Mouse (Mus musculus) lung, postnatal 14 days (tissue): Measurements from ENCODE around the gene Rasgrp3.
"Not testable (repeated sequence)": the region's sequence is repeated elsewhere in the genome, so short reads cannot be mapped to it uniquely, and the experiment has no call there.

Source experiments
- DNase-seq: peaks from one replicate; pipeline ENCODE4 v3.0.0; 2021

Gene Rasgrp3

GRCm38 (mm10) chr17:75463223-75463622 is 27.5 kb downstream of the Rasgrp3 start:
- DNase-seq: not testable (repeated sequence)

GRCm38 (mm10) chr17:75463645-75464044 is 27.9 kb downstream of the Rasgrp3 start:
- DNase-seq: no peak

- DNase-seq: no peak
Observed at GRCm38 (mm10) chr17:75464331-75464982, 28.8 kb downstream of the Rasgrp3 start.

DNA sequence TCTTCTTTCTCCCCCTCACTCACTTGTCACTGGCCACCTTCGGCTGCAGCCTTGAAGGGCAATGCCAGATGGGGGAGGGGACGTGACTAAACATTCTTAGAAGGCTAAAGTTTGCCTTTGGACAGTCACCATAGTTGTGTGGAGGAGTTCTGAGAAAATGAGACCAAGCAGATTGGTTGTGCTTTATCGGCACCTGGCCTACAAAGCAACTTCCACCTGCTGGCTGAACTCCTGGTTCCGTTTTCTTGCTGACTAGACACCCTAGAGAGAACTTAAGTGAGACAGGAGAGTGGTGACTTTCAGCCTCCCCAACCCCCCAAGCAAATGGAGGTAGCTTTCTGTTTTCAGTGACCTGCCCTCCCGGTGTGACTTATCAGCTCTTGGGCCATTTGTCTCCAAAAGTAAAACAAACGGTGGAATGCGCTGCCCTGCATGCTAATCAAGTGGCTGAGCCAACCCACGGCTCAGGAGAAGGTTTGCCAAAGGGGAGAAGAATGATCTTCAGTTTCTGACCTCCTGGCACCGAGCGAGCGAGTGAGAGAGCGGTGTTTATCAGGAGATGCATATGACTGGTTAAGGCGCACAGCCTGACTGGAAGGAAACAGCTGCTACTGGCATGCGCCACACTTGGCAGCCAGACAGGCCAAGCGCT is 29.4 kb downstream of the Rasgrp3 start:
- peak; percentile 73 for DNase-seq

GRCm38 (mm10) chr17:75465635-75465997 is 29.9 kb downstream of the Rasgrp3 start:
- no peak for DNase-seq

DNA sequence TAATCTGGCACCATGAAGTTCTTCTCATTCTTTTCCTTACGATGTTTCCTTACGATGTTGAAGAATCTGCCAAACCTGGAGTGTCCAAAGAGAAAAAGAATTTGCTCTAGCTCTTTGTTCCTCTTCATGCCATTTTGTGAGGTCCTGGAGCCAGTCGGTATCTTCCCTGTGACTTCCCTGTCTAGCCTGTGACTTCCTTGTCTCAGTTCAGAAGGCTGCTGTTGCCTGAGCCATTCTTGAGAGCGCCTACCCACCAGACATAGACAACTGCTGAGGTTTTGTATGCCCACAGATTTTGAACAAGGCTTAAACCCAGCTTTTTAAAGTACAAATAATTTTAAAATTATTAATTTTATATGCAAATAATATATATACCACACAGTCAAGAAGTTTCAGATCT is 31.3 kb downstream of the Rasgrp3 start:
- no peak for DNase-seq

GRCm38 (mm10) chr17:75467526-75467925 is 31.8 kb downstream of the Rasgrp3 start:
- DNase-seq: no peak

DNA sequence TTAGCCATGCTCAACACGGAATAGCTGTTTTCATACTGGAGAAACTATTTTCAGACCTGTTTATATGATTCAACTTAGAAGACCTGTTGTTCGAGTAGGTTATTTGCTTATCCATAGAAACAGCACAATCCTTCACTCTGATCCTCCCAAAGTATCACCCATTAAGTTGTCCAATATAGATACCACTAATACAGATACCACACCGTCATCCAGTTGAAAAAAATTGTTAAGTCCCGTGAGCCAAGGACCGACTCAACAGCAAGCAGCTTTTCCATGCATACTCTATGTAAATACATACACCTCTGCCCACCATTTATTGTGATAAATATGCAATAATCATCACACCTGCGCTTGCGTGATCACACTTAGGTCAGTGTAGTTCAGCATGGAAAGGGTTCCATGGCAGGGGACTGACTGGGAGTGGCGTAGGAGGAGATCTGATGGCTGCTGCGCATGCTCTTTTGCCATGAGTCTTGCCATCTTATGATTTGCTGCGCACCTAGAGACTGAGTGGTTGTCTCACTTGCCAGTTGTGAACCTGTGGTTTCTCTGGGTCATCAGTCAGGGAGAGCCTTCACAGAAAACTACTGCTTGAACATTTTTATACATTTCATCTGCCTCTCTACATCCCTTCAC is 32.9 kb downstream of the Rasgrp3 start:
- DNase-seq: no peak

DNA sequence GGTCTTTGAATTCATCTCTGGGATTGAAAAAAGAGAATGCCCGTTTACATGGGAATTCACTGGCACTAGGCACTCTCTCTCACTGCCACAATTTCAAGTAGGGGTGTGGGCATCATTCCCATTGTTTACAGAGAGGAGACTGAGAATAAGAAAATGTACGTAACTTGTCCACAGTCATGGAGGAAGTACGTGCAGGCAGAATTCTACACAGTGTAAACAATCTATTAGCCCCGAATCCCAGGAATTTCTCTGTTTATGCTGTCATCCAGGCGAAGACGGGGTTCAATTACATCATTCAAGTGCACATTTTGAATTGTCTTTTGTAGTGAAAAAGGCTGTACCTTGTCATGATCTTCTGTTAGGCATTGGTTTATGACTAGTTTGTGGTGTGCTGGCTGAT is 34.6 kb downstream of the Rasgrp3 start:
- no peak for DNase-seq

DNA sequence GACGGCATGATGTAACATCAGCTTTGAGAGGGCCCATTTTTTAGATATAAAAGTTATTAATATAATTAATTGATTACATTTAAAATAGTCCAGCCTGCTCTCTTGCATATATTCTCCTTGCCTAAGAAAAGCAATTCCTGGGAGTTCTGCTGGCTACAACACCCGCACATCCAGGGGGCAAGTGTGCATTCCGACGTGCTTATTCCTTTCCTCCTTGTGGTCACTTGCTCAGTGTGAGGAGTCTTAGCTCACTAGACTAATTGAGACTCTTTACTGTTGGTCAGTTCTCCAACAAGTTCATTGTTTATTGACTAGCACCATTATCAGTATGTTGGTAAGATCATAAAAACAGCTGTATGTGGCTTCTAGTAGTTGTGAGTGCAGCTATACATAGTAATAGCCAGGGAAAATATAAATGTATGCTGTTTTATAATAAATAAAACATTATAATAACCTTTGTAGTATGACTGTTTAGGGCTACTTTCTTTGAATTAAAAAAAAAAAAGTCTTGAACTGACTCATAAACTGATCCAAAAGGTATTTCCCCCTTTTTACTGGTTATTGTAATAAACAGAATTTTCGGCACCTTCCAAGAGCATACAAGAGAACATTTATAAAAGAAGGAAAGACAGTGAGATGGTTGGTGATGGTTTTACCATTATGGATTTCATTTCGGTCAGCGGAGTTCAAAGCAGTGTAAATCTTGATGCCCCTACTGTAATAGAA is 35.4 kb downstream of the Rasgrp3 start:
- no peak for DNase-seq

DNA sequence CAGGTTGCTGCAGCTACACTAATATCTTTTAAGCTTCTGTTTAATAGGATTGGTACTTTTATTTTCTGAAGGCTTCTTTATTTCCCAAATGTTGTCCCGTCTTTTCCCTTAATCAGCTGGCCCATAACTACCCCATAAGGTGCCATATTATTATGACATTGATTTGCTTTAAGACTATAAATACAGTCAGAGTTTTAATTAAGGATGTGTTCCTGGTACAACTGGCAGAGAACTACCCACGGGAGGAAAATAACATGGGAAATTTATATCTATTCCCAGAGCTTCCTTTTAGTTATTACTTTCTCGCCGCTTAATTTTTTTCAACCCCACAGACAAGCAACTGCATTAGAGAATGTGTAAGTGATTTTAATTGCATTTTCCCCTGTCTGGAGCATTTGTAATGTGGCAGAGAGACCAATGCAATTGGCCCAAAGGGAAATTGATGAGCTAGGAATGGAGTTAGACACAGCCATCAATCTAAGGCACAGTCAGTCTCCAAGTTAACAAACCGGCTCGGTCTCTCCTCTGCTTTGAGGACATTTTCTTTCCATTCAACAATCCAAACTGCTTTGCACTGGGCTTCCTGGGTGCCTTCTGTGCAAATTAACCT is 36.1 kb downstream of the Rasgrp3 start:
- no peak for DNase-seq

GRCm38 (mm10) chr17:75472379-75472778 is 36.7 kb downstream of the Rasgrp3 start:
- peak; percentile 19 for DNase-seq

DNA sequence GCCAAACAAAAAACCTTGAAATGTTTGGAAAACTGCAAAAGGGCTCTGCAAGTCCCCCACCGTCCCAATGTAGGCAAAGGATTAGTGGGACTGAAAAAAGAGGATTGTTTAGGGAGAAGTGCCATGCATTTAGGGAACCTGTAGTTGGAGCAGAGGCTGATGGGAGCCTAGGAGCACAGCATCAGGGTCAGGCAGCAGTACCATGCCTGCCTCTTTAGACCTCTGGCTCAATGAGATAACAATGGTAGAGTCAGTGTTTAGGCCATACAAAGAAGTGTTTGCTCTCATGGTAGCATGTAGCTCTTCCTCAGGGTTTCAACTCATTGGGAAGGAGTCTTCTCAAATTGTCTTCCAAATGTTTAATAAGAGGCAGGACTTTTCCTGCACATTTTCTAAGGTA is 40.3 kb downstream of the Rasgrp3 start:
- no peak for DNase-seq

GRCm38 (mm10) chr17:75476736-75477416 is 41.2 kb downstream of the Rasgrp3 start:
- DNase-seq: no peak

DNA sequence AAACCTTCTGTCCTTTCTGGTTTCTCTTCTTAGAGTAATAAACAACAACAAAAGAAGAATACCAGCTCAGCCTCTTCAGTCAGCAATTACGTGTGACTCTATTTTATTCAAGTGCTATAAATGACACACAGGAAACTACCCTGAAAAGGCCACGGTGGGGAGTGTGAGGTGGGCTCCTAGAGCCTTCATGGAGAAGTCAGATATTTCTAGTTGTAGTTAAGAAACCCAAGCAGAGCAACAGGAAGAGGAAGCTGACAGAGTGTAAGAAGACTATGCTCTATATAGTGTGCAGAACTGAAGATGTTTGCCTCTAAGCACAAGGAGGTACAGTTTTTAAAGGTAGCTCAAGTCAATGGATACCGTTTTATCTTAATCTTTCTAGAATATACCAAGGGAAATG is 42.0 kb downstream of the Rasgrp3 start:
- no peak for DNase-seq

DNA sequence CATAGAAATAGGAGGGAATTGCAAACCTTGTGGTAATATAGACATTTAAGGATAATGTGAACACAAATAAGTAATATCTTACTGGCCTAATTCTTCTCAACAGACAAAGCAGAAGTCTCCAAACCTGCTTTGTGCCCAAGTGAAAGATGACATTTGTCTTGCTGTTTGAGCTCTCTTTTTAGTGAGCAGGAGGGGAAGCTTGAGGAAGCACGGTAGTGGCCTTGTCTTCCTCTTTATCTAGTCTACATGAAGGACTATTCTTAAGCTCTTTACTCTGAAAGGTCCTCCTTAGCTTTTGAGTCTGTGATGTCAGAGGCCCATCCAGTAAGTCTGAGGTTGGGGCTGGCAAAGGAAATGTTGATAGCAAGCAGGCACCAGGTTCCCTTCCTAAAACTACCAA is 43.1 kb downstream of the Rasgrp3 start:
- no peak for DNase-seq

DNA sequence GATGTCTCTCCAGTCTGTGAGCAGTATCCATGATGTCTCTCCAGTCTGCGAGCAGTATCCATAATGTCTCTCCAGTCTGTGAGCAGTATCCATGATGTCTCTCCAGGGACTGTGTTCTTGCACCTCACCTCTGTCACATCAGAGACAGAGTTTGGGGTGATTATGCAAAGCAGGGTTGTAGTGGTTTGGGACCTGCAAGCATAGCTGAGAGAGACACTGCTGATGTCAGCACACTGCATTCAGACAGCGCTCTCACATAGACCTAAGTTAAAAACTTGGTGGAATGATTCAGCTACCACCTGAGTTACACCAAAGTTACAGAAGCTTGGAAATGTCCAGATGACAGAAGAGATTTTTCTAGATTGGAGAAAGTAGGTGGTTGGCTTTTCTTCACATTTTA is 44.0 kb downstream of the Rasgrp3 start:
- DNase-seq: no peak

DNA sequence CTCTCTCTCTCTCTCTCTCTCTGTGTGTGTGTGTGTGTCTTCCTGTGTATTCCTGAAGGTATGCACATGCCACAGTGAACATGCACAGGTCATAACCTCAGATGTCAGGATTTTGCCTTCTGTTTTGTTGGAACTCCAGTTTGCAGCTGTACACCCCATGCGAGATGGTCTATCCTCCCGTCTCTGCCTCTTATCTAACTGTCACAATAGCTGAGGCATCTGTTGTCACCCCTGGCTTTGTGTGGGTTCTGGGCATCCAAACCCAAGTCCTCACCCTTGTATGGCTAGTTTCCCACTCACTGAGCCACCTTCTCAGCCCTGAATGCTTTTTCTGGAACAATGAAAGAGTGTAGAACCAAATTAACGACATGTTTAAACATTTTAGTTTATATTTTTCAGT is 44.7 kb downstream of the Rasgrp3 start:
- DNase-seq: no peak

GRCm38 (mm10) chr17:75486205-75486604 is 50.5 kb downstream of the Rasgrp3 start:
- no peak for DNase-seq

DNA sequence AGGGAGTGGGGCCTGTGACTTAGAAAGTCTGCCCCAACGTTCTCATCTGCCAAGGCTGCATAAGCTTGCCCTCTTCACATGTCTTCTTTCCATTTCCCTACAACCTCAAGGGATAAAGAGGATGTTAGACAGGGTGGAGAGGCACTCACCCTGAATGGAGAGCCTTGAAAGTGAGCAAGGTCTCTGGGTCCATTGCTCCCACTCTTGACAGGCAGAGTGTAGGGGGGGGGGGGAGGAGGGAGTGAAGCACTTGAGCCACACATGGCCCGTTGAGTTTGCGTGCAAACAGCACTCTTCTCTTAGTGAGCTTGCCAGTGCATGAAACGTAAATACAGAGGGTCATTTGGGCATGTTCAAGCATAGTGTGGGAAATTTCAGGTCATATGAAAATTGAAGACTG is 59.5 kb downstream of the Rasgrp3 start:
- no peak for DNase-seq

DNA sequence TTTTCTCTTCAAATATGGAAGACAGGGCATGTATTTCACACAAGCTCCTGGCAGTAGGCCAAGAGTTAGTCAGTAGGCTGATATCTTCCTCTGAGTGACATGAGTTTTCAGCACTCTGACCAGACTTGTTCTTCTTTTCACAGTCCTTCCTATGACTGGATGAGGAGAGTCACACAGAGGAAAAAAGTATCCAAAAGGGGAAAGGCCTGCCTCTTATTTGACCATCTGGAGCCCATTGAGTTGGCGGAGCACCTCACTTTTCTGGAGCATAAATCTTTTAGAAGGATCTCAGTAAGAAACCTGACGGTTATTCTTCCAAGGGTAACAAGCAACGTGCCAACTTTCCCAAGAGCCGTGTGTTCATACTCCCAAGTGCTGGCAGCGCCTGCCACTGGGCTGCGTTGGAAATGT is 62.5 kb downstream of the Rasgrp3 start:
- no peak for DNase-seq

GRCm38 (mm10) chr17:75503031-75503430 is 67.3 kb downstream of the Rasgrp3 start:
- DNase-seq: no peak

- no peak for DNase-seq
Observed at GRCm38 (mm10) chr17:75505053-75505452, 69.4 kb downstream of the Rasgrp3 start.
